Mouse (Mus musculus) ES-Bruce4 (cell line): Measurements from ENCODE around the gene Chrng. TPM values are rescaled to one million over a fixed set of nuclear protein-coding genes. Genes with fewer than 3 reads are reported as not detected.

ENCODE experiments used
- H3K27ac ChIP-seq: 2 replicates; pipeline ENCODE4 v1.5.1; 2012; ENCODE audit warnings: low read length, inconsistent platforms; ENCODE audit not compliant: insufficient read depth
- H3K27me3 ChIP-seq: 2 replicates; pipeline ENCODE4 v1.6.1; 2012; ENCODE audit warnings: mild to moderate bottlenecking, low read length, inconsistent platforms; ENCODE audit not compliant: control insufficient read depth, poor library complexity, insufficient read depth, severe bottlenecking
- H3K36me3 ChIP-seq: 2 replicates; pipeline ENCODE4 v1.6.1; 2012; ENCODE audit warnings: inconsistent platforms, mild to moderate bottlenecking, low read length, moderate library complexity; ENCODE audit not compliant: control insufficient read depth, poor library complexity, insufficient read depth, severe bottlenecking
- H3K4me1 ChIP-seq: one replicate; pipeline ENCODE4 v1.8.1; 2011; ENCODE audit warnings: low read length; ENCODE audit not compliant: control insufficient read depth, insufficient read depth
- H3K4me3 ChIP-seq: 2 replicates; pipeline ENCODE4 v1.5.1; 2011; ENCODE audit warnings: low read depth, mild to moderate bottlenecking, low read length
- H3K9ac ChIP-seq: 2 replicates; pipeline ENCODE4 v1.6.1; 2012; ENCODE audit warnings: low read depth, mild to moderate bottlenecking, inconsistent platforms; ENCODE audit not compliant: poor library complexity, severe bottlenecking
- H3K9me3 ChIP-seq: replicated peaks from 2 replicates; pipeline ENCODE4 v1.6.1; 2012; ENCODE audit warnings: mild to moderate bottlenecking, low read length, inconsistent platforms; ENCODE audit not compliant: control insufficient read depth, poor library complexity, insufficient read depth, severe bottlenecking
- CTCF ChIP-seq: IDR thresholded peaks from one replicate; pipeline ENCODE4 v1.8.1; 2011; ENCODE audit warnings: low read depth, low read length
- EP300 ChIP-seq: IDR thresholded peaks from 2 replicates; pipeline ENCODE4 v1.6.1; 2011; ENCODE audit warnings: low read depth, low read length; ENCODE audit not compliant: insufficient read depth
- POLR2A ChIP-seq: IDR thresholded peaks from one replicate; pipeline ENCODE4 v1.8.1; 2011; ENCODE audit warnings: low read length; ENCODE audit not compliant: insufficient read depth
- polyA plus RNA-seq: library from polyadenylated mRNA; stranded (reverse); fragments of >200 nt; gene quantifications from 2 replicates; pipeline ENCODE4 v1.2.4, GENCODE M21; 2011; ENCODE audit warnings: low read depth; ENCODE audit not compliant: missing spikeins, insufficient read depth, insufficient read length

Gene Chrng
- polyA plus RNA-seq, result not detected in 2 replicates

DNA sequence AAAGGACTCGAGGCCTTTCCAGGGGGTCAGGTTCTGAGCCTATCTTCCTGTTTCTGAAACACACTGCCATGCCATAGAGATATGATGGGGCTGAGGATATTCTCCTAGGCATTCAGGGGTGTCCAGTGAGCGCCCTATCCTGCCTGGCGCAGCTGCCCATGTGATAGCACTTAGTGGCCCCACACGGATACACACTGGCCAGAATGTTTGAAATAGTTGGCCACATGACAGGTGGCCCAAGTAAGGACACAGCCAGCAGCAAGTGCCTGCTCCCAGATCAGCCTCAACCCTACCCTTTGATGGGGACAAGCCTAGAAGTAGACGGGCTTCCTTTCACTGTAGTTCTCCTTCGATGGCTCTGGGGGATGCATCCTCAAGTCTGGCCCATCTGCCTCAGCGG, at the start of gene Chrng:
Chrng (plus strand) TSS at position 193 of the 400 bp plus-strand sequence.
- Histone ChIP-seq H3K9me3 (no peaks in the 10 kb centered on the region), H3K9ac (no peak within 1 kb of the TSS), H3K36me3 (no peaks in the 10 kb centered on the region), H3K4me3 (no peak within 1 kb of the TSS), H3K27me3 (no peaks in the 10 kb centered on the region), H3K27ac (no peak within 1 kb of the TSS), H3K4me1 (no peaks in the 10 kb centered on the region)
- TF ChIP-seq POLR2A, result no peak
- no peak for TF ChIP-seq EP300
- TF ChIP-seq CTCF, result no peak

DNA sequence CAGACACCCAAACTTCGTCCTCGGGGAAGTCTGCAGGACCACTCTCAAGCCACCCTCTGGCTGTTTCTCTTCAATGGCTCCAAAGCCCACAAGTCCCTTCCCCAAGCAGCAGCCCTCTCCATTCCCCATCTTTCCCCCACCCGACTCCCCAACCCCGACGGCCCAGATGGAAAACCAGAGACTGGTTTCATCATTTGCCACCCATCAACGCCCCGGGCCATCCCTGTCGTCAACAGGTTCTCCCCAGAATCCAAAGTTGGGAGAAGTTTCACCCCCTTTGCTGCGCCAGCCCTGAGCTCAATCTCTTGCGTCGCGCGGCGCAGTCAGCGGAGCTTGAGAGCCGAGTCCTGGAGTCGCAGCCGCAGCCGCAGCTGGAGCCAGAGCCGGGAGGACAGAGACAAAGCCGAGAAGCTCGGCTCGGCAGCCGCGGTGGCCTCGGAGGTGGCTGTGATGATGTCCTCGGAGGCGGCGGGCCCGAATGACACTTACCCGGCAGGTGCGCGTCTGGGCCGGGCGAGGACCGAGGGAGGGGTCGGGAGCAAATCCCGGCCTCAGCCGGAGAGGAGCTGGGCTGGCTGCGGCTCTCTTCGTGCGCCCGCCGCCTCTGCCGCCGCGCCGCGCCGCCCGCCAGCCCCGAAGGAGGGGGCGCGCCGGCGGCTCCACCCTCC, 48.8 kb upstream of the Chrng start:
- Histone ChIP-seq H3K27me3 (peaks cover 21% of the 10 kb centered on the region), H3K9me3 (no peaks in the 10 kb centered on the region), H3K4me3 (peak overlapping the region; percentile 54), H3K27ac (no peak overlapping the region), H3K9ac (peak overlapping the region; percentile 42), H3K36me3 (no peaks in the 10 kb centered on the region), H3K4me1 (no peaks in the 10 kb centered on the region)
- TF ChIP-seq POLR2A (no peak), CTCF (no peak), EP300 (no peak)

DNA sequence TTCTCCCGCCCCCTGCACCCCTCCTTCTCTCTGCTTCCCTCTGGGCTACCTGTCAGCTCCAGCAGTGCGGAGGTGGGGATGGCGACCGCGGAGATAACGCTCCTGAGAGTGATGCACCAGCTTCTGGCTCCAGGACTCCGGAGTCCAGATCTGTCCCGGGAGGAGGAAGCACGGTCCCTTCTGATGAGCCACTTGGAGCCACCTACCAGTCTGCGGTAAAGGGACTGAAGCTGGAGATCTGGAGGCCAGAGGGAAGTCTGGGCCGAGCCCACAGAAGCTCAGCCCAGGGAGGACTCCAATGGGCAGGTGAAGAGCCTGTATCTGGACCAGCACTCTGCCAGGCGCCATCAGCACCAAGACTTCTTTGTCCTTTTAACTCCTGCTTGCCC, 48.3 kb upstream of the Chrng start, which contains the start of gene Ecel1:
Ecel1 (minus strand) TSS at position 323 of the 389 bp plus-strand sequence.
- Histone ChIP-seq H3K4me3 (peak within 1 kb of the TSS; percentile 54), H3K36me3 (no peaks in the 10 kb centered on the region), H3K4me1 (no peaks in the 10 kb centered on the region), H3K27ac (no peak within 1 kb of the TSS), H3K9me3 (no peaks in the 10 kb centered on the region), H3K27me3 (peaks cover 21% of the 10 kb centered on the region), H3K9ac (peak within 1 kb of the TSS; percentile 42)
- no peak for TF ChIP-seq CTCF
- TF ChIP-seq POLR2A, result no peak
- TF ChIP-seq EP300, result no peak

DNA sequence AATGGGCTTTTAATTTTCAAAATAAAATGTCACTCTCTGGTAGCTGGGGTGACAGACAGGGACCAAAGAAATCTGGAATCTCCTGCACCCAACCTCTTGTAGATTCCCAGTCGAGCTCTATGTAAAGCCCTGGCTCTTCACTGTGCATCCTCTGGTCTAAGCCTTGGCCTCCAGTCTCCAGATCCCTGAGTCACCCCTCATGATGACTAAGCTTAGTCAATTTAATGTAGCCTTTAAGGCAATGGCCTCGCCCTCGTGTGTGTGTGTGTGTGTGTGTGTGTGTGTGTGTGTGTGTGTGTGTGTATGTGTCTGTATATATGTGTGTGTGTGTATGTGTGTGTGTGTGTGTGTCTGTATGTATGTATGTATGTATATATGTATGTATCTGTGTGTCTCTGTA, 45.1 kb upstream of the Chrng start:
- Histone ChIP-seq H3K27me3 (peaks cover 19% of the 10 kb centered on the region), H3K9ac (no peak overlapping the region), H3K36me3 (no peaks in the 10 kb centered on the region), H3K27ac (no peak overlapping the region), H3K9me3 (no peaks in the 10 kb centered on the region), H3K4me3 (no peak overlapping the region), H3K4me1 (no peaks in the 10 kb centered on the region)
- TF ChIP-seq POLR2A, result no peak
- no peak for TF ChIP-seq CTCF
- no peak for TF ChIP-seq EP300

DNA sequence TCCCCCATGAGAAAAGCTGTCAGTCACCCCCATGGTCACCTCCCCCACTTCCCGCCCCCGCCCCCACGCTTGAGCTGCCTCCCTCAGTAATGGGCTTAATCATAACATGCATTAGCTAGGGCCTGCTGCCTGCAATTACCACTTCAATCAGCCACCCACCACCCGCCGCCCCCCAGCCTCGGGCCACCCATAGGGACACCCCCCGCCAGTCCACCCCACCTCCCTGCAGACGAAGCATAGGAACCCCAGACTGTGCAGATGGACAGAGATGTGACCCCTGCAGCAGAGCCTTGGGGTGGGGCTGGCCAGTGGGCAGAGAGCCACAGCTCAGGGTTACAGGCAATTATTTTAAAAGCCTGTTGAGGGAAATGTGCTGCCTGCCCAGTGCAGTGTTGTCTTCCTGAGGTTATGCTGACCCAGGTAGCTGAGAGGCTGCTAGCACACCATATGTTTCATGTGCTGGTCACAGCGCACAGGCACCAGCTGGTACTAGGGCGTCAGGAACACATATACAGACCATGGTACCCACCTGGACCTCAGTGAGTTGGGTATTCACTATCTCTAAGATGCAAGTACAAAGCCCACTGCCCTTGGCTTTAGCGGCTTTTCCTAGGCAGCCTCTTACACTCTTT, 40.2 kb upstream of the Chrng start:
- H3K27ac ChIP-seq, result no peak overlapping the region
- TF ChIP-seq EP300 (no peak), POLR2A (no peak), CTCF (no peak)
- no peaks in the 10 kb centered on the region for H3K27me3 ChIP-seq
- H3K9ac ChIP-seq, result no peak overlapping the region
- H3K4me3 ChIP-seq, result no peak overlapping the region
- no peaks in the 10 kb centered on the region for H3K4me1 ChIP-seq
- H3K36me3 ChIP-seq, result no peaks in the 10 kb centered on the region
- no peaks in the 10 kb centered on the region for H3K9me3 ChIP-seq

DNA sequence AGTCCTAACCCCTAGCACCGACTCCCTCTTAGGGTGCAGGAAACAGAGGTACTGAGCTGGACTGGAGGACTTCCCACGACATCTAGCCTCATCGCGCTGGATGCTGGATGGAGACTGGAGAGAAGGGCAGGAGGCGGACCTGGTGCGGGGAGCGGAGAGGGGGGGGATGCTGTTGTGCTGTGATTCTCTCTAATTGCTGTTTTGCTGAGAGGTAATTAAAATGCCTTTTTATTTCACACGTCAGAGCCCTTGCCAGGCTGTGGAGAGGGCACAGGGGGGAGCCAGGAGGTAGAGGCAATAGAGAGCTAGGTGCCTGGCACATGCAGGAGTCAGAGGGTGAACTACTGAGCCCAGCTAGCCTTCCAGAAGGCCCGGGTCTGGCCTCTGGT, 39.7 kb upstream of the Chrng start:
- Histone ChIP-seq H3K36me3 (no peaks in the 10 kb centered on the region), H3K4me1 (no peaks in the 10 kb centered on the region), H3K9ac (no peak overlapping the region), H3K9me3 (no peaks in the 10 kb centered on the region), H3K27me3 (no peaks in the 10 kb centered on the region), H3K27ac (no peak overlapping the region), H3K4me3 (no peak overlapping the region)
- TF ChIP-seq POLR2A (no peak), CTCF (no peak), EP300 (no peak)
